Mouse (Mus musculus) embryonic fibroblast, embryonic 13.5 days (primary cell): ENCODE data around the gene Med18.

Experiments
- CTCF ChIP-seq: IDR thresholded peaks from 2 replicates; pipeline ENCODE4 v1.5.1; 2011; ENCODE audit warnings: mild to moderate bottlenecking, control low read depth, low read length, moderate library complexity, borderline replicate concordance; ENCODE audit not compliant: insufficient read depth
- POLR2A ChIP-seq: IDR thresholded peaks from 2 replicates; pipeline ENCODE4 v1.6.1; 2011; ENCODE audit warnings: low read depth, mild to moderate bottlenecking, control low read depth, low read length, moderate library complexity

- TF ChIP-seq CTCF, result no peak
- no peak for TF ChIP-seq POLR2A
These were observed 3.5 kb downstream of the Med18 start for GRCm38 (mm10) chr4:132460225-132460624.
